Mouse (Mus musculus): ENCODE results near the gene Rars2.

DNA sequence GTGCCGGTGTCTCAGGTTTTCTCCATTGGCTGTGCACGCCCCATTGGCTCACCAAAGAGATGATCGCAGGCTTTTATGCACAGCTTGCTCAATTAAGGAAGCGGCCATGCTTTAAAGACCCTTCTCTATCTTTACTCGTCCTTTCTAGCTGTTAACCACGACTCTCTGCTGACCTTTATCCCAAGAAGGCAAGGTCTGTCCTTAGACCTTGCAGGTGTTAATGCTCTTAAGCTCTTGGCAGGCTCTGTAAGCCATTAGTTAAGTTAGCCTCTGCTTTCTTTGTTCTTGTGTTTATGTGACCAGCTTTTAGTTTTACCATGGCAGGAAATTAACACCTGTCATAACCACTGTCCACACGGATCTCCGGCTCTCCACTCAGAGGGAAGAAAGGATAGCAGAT is 1.4 kb downstream of the Rars2 start:
- TF ChIP-seq POLR2A (IDR thresholded peaks at IDR 0.05; ENCODE audit: extremely low read depth, insufficient read depth, low read length), result no peak
- no peak for TF ChIP-seq CTCF (IDR thresholded peaks at IDR 0.05; ENCODE audit: low read depth, low read length)
